Mouse (Mus musculus): Measurements from ENCODE around the gene Pja2.

- TF ChIP-seq MAFK (IDR thresholded peaks at IDR 0.05; ENCODE audit: insufficient read depth, low read depth, low read length): no peak
- TF ChIP-seq HCFC1 (IDR thresholded peaks at IDR 0.05; ENCODE audit: borderline replicate concordance, insufficient read depth, low read length): no peak
- TF ChIP-seq ZC3H11A (IDR thresholded peaks at IDR 0.05; ENCODE audit: borderline replicate concordance, low read depth, low read length): no peak
- no peak for TF ChIP-seq CHD2 (IDR thresholded peaks at IDR 0.05; ENCODE audit: low read depth, low read length)
- no peak for TF ChIP-seq ZNF384 (IDR thresholded peaks at IDR 0.05; ENCODE audit: low read depth, low read length)
These were observed 90.0 kb downstream of the Pja2 start for GRCm38 (mm10) chr17:64241544-64242292.

Data from ES-E14 (cell line).